Comparison of ENCODE assay signal across 8 mouse cellular contexts in genomic region chr19:44407341-44408222, GRCm38 (mm10). TPM values are rescaled to one million over a fixed set of nuclear protein-coding genes. Genes with fewer than 3 reads are reported as not detected.
A peak's percentile ranks its signal among the peaks of the same experiment; 100 is the strongest.
DNase-seq lines count a peak whose midpoint lies in the region; ATAC-seq lines count a peak whose summit lies in the region.

TSS of gene Scd1 (minus strand) at chr19:44407879.

- H3K36me3 ChIP-seq in lung, embryonic 15.5 days, result no peaks in the 10 kb centered on the region

- H3K4me3 ChIP-seq in lung, embryonic 15.5 days, result peak within 1 kb of the TSS; percentile 45

- DNase-seq in R1 (ENCODE audit: low read depth, low spot score), result peak; percentile 98
- DNase-seq in cerebellum, adult 9-10 months, result peak; percentile 91
- DNase-seq in layer of hippocampus, adult 9-10 months (ENCODE audit: low spot score), result peak; percentile 52
- DNase-seq in ovary, postnatal 36 days (ENCODE audit: low spot score), result peak; percentile 56
- DNase-seq in yolk sac, embryonic 10.5 days (ENCODE audit: low spot score), result peak; percentile 81

- H3K27me3 ChIP-seq in lung, embryonic 15.5 days, result peaks cover 14% of the 10 kb centered on the region; the same call in 1 of the 2 replicates

- peak within 1 kb of the TSS; percentile 73 for H3K27ac ChIP-seq in lung, embryonic 15.5 days

- under 1% methylated on average over 32 of the region's 35 CpGs for WGBS in lung, embryonic 15.5 days

- peak within 1 kb of the TSS; percentile 24 for H3K9ac ChIP-seq in lung, embryonic 15.5 days

- H3K4me1 ChIP-seq in lung, embryonic 15.5 days, result peaks cover 16% of the 10 kb centered on the region

- peak; percentile 96 for ATAC-seq in frontal cortex, adult (ENCODE audit: low TSS enrichment)
- peak; percentile 47 to 57 for ATAC-seq in hematopoietic stem cell, adult 5-6 weeks (replicated peaks in 1 of 2; ENCODE audit: insufficient read depth in 1 of 2, low FRiP score in 2 of 2, low TSS enrichment in 1 of 2, low read depth in 1 of 2, poor library complexity in 2 of 2, severe bottlenecking in 2 of 2)
- ATAC-seq in lung, embryonic 15.5 days (ENCODE audit: borderline replicate concordance, extremely low read depth, low FRiP score, low TSS enrichment), result peak; percentile 87

- H3K4me2 ChIP-seq in lung, embryonic 15.5 days, result peak within 1 kb of the TSS; percentile 86

- no peaks in the 10 kb centered on the region for H3K9me3 ChIP-seq in lung, embryonic 15.5 days

RNA-seq across cellular contexts. Expression of gene Scd1, which starts in this region (rescaled TPM):
- total RNA-seq in hematopoietic stem cell, adult 5-6 weeks (2017), result 0.44 and 2.0 TPM in 2 replicates
- 2.5 and 2.6 TPM in 2 replicates for polyA plus RNA-seq in lung, embryonic 15.5 days (2015; fragmentation: Nextera tagmentation; extraction: Ambion mirVana)

Comparison
In these comparisons a context has a peak if more than half of its experiments do, and no peak if none do; other contexts are left out.
1. Peak in every context shown above with its lines: DNase-seq, ATAC-seq, H3K4me3 ChIP-seq and H3K27ac ChIP-seq.